11 mouse cellular contexts compared by ENCODE assay signal in the genomic region with DNA sequence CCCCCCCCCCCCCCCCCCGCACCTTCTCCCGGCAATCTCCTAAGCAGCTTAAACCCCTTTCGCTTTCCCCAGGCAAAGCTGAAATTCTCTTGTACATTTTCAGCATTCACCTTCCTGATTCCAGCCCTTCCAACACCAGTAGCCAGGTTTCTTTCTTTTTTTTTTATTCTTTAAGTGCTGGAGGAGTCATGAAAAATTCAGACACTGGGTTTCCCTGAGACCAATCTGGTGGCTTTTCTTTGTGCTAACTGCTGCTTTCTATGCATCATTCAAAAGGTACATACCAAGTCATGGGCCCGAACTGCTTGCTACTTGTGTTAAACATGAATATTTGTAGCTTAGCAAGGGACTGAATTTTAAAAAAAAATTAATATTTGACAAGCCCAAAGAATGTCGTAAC.
DNase-seq lines count a peak whose midpoint lies in the region; ATAC-seq and TF ChIP-seq lines count a peak whose summit lies in the region.
"Had no signal": no experiment of that assay in that cellular context is flagged by ENCODE, and none has a peak within 500 bp of the region (broad histone marks: within the 10 kb centered on the region; RNA-seq: fewer than 3 reads in every experiment).

No protein-coding gene starts in this region.

- ATAC-seq in hindbrain, embryonic 11.5 days (ENCODE audit: low FRiP score), result no peak
- ATAC-seq in forebrain, embryonic 13.5 days, result no peak
- ATAC-seq in limb, embryonic 12.5 days (ENCODE audit: insufficient number of reproducible peaks, insufficient read depth, low FRiP score, low TSS enrichment, low read depth), result no peak

- peak overlapping the region; percentile 19 for H3K27ac ChIP-seq in hindbrain, embryonic 10.5 days
- no peak overlapping the region for H3K27ac ChIP-seq in hindbrain, embryonic 11.5 days (ENCODE audit: low read depth, low read length)
- H3K27ac ChIP-seq in brown adipose tissue, adult 24 weeks (replicated peaks; ENCODE audit: low read depth, low read length), result peak overlapping the region; percentile 58; the same call in 1 of the 2 replicates
- no peak overlapping the region for H3K27ac ChIP-seq in forebrain, embryonic 13.5 days
- no peak overlapping the region for H3K27ac ChIP-seq in limb, embryonic 12.5 days
- H3K27ac ChIP-seq in layer of hippocampus, adult 2 months, result no peak overlapping the region

- 73% methylated on average over 5 of the region's 5 CpGs for WGBS in hindbrain, embryonic 10.5 days
- WGBS in hindbrain, embryonic 11.5 days, result 67% methylated on average over 5 of the region's 5 CpGs
- 30% methylated on average over 5 of the region's 5 CpGs for WGBS in forebrain, embryonic 13.5 days
- WGBS in limb, embryonic 12.5 days, result 68% methylated on average over 5 of the region's 5 CpGs

- no peak for DNase-seq in hindbrain, embryonic 10.5 days (ENCODE audit: low spot score)
- DNase-seq in hindbrain, embryonic 11.5 days (ENCODE audit: low spot score), result no peak
- DNase-seq in cerebellum, adult 18-20 months, result no peak
- DNase-seq in layer of hippocampus, adult 2 months (ENCODE audit: low spot score in 2 of 2), result no peak
- DNase-seq in adipocyte (ENCODE audit: low spot score), result no peak
- DNase-seq: adrenal gland, adult 8-10 months; gastrocnemius, postnatal 10 days; right cerebral cortex, postnatal 14 days had no signal

- H3K9ac ChIP-seq in hindbrain, embryonic 11.5 days (ENCODE audit: low read depth, low read length), result no peak overlapping the region
- H3K9ac ChIP-seq in forebrain, embryonic 13.5 days, result no peak overlapping the region
- no peak overlapping the region for H3K9ac ChIP-seq in limb, embryonic 12.5 days (replicated peaks)

- no peak for TF ChIP-seq CTCF in layer of hippocampus, adult 2 months (conservative IDR thresholded peaks at IDR 0.05)

- H3K27me3 ChIP-seq in hindbrain, embryonic 10.5 days (ENCODE audit: insufficient read depth, poor library complexity, severe bottlenecking), result no peaks in the 10 kb centered on the region
- H3K27me3 ChIP-seq in hindbrain, embryonic 11.5 days (ENCODE audit: control insufficient read depth, insufficient read depth, low read length), result no peaks in the 10 kb centered on the region
- H3K27me3 ChIP-seq in forebrain, embryonic 13.5 days, result 0 out of 2 replicates have a peak, but pooled peaks cover 14% of the 10 kb centered on the region
- no peaks in the 10 kb centered on the region for H3K27me3 ChIP-seq in limb, embryonic 12.5 days

- H3K36me3 ChIP-seq in hindbrain, embryonic 10.5 days, result no peaks in the 10 kb centered on the region
- no peaks in the 10 kb centered on the region for H3K36me3 ChIP-seq in hindbrain, embryonic 11.5 days (ENCODE audit: control insufficient read depth, insufficient read depth, low read length)
- no peaks in the 10 kb centered on the region for H3K36me3 ChIP-seq in forebrain, embryonic 13.5 days (ENCODE audit: poor library complexity, severe bottlenecking)
- no peaks in the 10 kb centered on the region for H3K36me3 ChIP-seq in limb, embryonic 12.5 days

- H3K4me3 ChIP-seq in hindbrain, embryonic 10.5 days, result peak overlapping the region; percentile 31
- H3K4me3 ChIP-seq in hindbrain, embryonic 11.5 days (ENCODE audit: low read depth, low read length), result no peak overlapping the region
- peak overlapping the region; percentile 31 for H3K4me3 ChIP-seq in brown adipose tissue, adult 24 weeks (ENCODE audit: insufficient read depth, low read depth, low read length)
- peak overlapping the region; percentile 28 for H3K4me3 ChIP-seq in forebrain, embryonic 13.5 days
- H3K4me3 ChIP-seq in limb, embryonic 12.5 days (replicated peaks), result peak overlapping the region; percentile 24; the same call in 1 of the 2 replicates
- no peak overlapping the region for H3K4me3 ChIP-seq in layer of hippocampus, adult 2 months

- peaks cover 10% of the 10 kb centered on the region for H3K4me1 ChIP-seq in hindbrain, embryonic 10.5 days (replicated peaks)
- H3K4me1 ChIP-seq in hindbrain, embryonic 11.5 days (replicated peaks; ENCODE audit: control insufficient read depth, insufficient read depth, low read length), result no peaks in the 10 kb centered on the region
- no peaks in the 10 kb centered on the region for H3K4me1 ChIP-seq in brown adipose tissue, adult 24 weeks (ENCODE audit: control insufficient read depth, insufficient read depth, insufficient read length, low read length)
- H3K4me1 ChIP-seq in forebrain, embryonic 13.5 days, result peaks cover 9% of the 10 kb centered on the region; the same call in 1 of the 2 replicates
- H3K4me1 ChIP-seq in limb, embryonic 12.5 days (replicated peaks), result peaks cover 20% of the 10 kb centered on the region

- H3K4me2 ChIP-seq in hindbrain, embryonic 11.5 days (replicated peaks; ENCODE audit: low read depth, low read length), result no peak overlapping the region
- peak overlapping the region; percentile 57 for H3K4me2 ChIP-seq in forebrain, embryonic 13.5 days
- peak overlapping the region; percentile 54 for H3K4me2 ChIP-seq in limb, embryonic 12.5 days

- H3K9me3 ChIP-seq in hindbrain, embryonic 10.5 days, result no peaks in the 10 kb centered on the region
- H3K9me3 ChIP-seq in hindbrain, embryonic 11.5 days (ENCODE audit: control insufficient read depth, low read length), result no peaks in the 10 kb centered on the region
- no peaks in the 10 kb centered on the region for H3K9me3 ChIP-seq in forebrain, embryonic 13.5 days (replicated peaks)
- no peaks in the 10 kb centered on the region for H3K9me3 ChIP-seq in limb, embryonic 12.5 days

Comparison
In these comparisons a context has a peak if more than half of its experiments do, and no peak if none do; other contexts are left out.
1. H3K27ac ChIP-seq: peak in hindbrain, embryonic 10.5 days (single experiment) and brown adipose tissue, adult 24 weeks (single experiment); none in hindbrain, embryonic 11.5 days (single experiment), forebrain, embryonic 13.5 days (single experiment), limb, embryonic 12.5 days (single experiment) and layer of hippocampus, adult 2 months (single experiment).
2. H3K4me3 ChIP-seq: peak in hindbrain, embryonic 10.5 days (single experiment), brown adipose tissue, adult 24 weeks (single experiment), forebrain, embryonic 13.5 days (single experiment) and limb, embryonic 12.5 days (single experiment); none in hindbrain, embryonic 11.5 days (single experiment) and layer of hippocampus, adult 2 months (single experiment).